Mouse (Mus musculus) mouse trophoblast stem cell (cell line): Measurements from ENCODE around the gene Camk2g.

Experiments
- in situ Hi-C, 2 experiments: fragments of 300-500 bp; cut with MseI, MboI; formaldehyde crosslinking; loops; 2 replicates in 1 of 2; 3 replicates in 1 of 2; pipeline ENCODE4 v1.15.1; 2025

The Camk2g gene

DNA sequence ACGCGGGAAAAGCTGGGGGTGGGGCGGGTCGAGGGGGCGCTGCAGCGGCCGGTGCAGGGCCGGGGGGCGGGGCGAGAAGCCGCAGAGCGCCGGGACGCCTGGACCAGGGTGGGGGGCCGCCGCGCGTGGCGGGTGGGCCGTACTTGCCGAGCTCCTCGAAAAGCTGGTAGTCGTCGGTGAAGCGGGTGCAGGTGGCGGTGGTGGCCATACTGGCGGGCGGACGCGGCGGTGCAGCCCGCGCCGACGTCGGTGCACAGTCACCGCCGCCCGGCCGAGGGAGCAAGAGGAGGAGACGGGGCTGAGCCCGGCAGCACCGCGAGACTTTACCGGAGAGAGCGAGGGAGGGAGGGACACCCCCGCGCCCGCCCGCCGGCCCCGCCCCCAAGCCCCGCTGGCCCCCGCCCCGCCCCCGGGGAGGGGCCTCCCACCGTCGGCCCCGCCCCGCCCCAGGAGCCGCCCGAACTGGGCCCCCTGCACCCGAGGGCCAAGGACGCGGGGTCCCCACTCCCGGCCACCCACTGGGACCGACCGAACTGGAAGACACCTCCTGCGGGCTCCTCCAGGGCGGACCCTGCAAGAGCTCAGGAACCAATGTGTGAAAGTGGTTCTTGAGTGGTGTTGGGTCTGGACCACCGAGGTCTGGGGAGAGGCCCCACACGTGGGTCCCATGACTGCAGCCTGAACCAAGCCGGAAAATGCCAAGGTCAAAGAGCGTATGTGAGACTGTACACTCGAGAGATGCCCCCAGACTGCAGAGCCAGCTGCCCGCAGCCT lies at the start of gene Camk2g:
TSS of gene Camk2g (minus strand) at position 331 of the 774 bp plus-strand sequence.
- in situ Hi-C loops, result no loop called here

DNA sequence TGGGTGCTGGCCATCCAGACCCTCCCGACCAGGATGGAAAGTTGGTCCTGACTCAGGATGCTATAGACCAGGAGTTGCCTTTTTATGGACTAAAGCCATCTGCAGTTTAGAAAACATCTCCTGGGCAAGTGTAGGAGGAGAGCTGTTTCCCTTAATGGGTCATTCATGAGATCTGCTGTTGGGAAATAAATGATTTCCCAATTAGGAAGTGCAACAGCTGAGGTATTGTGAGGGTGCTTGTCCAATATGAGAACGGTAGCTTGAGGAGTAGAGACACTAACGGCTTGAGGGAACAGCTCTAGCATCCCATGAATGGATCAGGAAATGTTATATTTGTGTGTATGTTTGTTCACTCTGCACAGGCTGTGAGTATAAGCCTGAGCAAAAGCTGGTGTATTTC lies 48.7 kb upstream of the Camk2g start:
- in situ Hi-C loops, result no loop called here

DNA sequence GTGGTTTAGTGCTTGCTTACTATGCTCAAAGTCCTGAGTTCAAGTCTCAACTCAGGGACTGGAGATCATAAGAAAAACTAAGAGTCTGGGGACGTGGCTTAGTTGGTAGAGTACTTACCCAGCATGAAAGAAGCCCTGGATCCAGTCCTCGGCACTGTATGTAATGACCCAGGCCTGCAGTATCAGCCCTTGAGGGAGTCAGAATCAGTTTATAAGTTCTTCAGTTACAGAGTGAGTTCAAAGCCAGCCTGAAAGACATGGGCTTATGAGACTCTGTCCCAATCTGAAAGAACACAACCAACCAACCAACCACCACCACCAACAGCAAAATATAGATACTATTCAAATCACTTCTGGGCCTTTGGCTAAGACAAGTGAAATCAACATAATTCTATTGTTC lies 47.6 kb upstream of the Camk2g start:
- in situ Hi-C loops, result no loop called here

DNA sequence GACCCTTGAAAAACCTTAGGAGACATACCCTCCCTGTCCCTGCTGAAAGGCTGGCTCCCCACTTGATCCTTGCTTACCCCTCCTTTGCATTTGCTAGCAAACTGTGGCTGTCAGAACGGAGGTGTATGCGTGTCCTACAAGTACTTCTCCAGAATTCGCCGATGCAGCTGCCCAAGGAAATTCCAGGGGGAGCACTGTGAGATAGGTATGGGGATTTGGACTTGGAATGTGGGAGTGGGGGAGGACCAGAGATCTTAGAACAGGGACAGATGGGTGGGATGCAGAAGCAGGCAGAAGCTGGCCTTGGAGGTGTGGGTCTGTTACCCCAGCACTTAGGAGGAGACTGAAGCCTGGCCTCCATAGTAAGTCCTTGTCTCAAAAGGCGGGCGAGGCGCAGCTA lies 43.8 kb upstream of the Camk2g start:
- in situ Hi-C loops, result no loop called here

DNA sequence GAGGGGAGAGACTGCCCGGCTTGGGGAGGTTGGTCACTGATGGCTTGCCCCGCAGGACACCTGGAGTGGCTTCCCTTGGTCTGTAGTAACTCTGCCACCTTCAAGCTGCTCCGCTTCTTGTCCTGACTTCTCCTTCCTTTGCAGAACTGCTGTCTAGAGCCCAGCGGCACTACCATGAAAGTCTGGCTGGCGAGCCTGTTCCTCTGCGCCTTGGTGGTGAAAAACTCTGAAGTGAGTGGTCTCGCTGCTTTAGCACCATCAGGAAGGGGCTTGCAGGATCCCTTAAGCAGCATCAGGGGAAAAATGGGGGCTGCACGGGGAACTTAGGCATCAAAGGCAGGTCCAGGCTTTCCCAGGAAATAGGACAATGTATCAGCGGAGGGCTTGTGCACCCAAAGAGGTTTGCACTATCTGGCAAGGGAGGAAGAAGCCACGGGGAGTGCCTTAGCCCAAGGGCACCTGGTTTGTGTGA lies 43.1 kb upstream of the Camk2g start:
- in situ Hi-C loops, result no loop called here

DNA sequence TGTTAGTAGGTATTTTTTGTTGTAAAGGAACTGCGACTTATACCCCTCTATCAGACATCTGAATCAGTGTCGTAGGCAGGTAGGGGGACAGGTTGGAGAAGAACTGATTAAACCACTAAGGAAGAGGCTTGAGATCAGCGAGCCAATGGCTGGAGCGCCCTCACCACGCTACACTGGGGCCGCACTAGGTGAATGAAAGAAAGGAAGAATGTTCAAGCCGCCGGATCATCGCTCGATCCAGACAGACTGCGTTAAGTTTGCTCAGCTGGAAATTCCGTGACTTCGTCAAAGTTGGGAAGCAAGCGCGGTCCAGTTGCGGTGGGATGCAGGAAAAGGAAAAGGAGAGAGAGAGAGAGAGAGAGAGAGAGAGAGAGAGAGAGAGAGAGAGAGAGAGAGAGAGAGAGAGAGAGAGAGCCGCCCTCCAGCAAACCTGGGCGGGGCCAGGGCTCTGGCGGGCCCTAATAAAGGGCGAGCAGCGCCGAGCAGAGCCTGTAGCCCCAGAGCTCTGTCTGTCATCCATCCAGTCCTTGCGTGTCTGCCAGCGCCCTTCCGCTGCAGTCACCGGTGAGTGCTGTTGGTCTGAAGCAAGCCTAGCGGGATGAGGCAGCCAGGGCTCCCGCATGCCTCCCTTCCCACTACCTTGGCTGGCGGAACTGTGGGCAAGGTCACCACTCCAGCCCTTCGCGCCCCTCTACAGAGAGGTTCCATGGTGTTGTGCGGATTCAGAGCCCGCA lies 42.5 kb upstream of the Camk2g start, which contains the start of gene Plau:
TSS of gene Plau (plus strand) at position 490 of the 734 bp plus-strand sequence.
- in situ Hi-C loops, result no loop called here

DNA sequence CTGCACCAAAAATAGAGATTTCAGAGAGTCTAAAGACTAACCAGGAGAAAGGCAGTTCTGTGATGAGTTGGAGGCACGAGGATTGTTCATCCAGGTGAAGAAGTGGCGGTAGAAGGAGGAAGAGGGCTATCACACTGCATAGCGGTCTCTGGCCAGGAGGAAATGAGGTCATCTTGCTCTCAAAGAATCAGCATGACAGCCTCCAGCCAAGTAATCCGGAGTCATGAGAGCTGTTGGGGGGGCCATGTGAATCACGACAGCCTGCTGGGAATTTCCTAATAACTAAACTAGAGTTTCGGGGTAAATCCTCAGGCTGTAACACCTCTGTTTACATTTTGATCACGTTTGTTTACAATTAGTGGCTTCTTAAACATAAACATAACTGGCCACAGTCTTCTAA lies 40.2 kb upstream of the Camk2g start:
- in situ Hi-C loops, result no loop called here

DNA sequence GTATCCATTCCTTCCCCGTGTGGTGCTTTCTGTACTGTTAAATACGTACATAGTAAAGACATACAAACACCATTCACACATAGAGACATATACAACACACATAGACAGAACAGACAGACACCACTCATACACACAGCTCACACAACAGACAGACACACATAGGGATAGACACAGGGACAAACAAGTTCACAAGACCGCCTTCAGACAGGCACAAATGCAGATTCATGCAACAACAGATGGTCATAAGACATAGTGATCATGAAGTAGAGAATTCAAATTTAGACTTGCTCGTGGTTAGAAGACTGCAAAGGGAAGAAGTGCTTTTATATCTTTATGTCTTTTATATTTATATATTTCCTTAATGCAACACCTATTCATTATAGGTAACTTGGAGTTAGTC lies 39.6 kb upstream of the Camk2g start:
- in situ Hi-C loops, result no loop called here

DNA sequence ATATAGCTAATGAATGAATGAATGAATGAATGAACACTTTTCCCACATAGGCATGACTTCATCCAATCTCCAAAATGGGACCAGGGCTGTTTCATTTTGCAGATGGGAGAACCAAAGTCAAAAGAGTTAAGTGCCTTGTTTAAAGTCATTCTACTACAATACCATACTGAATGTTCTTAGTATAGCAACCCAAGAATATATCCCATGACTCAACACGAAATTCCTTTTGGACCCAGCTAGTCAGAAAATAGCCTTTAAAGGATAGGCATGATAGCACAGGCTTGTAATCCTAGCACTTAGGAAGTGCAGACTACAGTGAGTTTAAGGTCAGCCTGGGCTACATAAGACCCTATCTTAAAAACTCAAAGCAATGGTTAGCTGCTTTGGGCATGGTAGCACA lies 38.0 kb upstream of the Camk2g start:
- in situ Hi-C loops, result no loop called here

DNA sequence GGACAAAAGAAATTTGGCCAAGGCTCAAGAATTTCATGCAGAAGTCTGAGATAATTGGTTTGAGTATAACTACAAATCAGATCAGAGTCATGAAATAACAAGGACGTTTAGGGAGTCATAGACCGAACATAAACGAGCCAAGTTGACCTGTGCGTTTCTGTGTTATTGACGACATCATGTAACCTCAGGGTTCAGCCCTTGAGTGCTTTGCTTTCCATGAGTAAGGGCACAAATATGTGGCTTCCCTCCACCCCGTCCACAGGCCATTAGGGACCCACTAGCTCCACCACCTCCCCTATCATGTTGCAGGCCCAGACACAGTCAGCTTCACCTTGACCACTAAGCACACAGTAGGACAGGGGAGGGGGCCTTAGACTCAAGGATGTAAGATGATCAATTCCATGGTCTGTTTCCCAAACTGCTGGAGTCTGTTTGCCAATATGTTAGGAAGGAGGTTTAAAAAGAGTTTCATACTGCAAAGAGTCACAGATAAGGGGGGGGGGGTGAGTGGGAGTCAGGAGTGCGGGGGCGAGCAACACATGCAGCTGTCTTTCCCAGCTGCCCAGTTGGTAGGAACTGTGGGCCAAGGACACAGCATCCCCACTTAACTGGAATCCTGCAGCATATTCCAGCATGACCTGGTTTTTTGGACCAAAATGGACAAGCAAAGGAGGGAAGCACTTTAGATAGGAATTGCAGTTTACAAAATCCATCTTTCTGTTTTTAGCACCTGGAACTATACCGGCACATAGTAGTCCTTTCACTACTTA lies 37.4 kb upstream of the Camk2g start:
- in situ Hi-C loops, result no loop called here

DNA sequence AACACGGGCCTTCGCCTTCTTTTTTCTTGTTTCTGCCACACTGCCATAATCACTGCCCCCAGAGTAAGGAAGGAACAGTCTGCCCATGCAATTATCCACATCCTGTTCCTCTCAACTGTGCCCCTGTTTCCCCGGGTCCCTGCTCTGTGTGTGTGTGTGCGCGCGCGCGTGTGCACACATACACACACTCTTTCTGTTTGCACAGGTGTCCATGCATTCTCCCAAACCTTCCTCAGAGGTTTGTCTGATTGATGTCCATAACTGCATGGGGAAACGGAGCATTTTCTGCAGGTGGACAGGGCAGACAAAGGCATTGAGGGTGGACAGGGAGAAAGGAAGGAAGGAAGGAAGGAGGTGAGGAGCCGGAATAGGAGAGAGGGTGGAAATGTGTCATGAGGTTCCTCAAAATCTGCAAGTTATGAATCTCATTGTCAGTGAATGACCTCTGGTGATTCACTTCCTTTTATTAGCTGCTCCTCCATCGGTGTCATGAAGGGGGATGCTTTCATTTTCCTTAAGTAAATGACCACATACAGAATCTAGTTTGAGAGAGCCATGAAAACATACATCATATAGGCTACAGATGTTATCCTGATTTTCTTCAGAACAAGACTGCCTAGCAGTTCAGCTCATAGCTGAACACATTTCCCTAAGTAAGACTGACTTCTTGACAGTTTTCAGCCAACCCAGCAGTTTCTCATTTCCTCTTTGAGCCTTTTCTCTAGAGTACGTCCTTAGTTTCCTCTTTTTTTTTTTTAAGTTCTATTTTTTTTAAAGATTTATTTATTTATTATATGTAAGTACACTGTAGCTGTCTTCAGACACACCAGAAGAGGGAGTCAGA lies 35.9 kb upstream of the Camk2g start:
- in situ Hi-C loops, result no loop called here

DNA sequence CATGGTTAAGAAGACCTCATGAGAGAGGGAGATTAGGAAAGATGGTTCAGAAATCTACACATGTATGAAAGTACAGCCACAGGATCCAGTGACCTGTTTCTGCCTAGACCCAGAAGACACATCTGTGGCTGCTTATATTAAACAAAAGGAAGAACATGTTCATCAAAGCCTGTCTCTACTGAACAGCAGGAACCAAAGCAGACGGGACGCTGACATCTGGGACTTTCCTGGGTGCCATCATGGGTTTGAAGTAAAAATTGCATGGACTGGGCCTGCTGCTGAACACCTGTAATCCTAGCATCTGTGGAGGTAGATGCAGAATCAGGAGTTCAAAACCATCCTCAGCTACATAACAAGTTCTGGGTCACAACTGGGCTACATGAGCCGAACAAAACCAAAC lies 34.6 kb upstream of the Camk2g start:
- in situ Hi-C loops, result no loop called here

DNA sequence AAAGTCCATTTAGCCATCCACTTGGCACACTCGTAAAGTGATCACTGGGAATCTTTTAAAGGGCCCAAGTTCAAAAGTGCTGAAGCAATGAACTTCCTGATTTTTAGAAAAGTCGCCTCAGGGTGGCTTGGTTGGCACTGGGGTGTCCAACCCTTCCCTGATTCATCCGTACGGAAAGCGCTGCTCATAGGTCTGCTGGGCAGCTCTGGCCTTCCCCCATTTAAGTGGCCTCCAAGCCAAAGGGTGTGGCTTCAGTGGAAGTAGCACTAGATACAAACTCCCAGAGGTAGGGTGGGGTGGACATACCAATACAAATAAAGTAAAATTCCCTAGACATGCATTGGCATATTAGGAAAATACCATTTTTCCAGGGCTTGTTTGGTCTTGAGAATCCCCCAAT lies 33.6 kb upstream of the Camk2g start:
- in situ Hi-C loops, result no loop called here

DNA sequence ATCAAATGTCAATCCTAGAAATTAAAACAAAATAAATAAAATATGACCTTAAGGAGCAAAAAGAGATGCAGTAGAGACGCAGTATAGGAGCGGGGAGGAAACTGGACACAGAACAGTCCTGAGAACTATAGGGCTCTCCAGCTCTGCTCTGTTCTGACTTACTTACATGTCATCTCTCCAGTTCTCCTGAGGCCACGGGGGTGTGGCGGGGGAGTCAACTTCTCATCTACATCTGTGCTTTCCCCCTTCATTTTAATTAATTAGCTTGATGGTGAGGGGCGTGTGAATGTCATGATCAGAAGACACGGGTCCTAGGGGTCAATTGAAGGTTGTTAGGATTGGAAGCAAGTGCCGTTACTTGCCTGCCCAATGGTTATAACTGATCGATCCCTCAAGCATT lies 33.2 kb upstream of the Camk2g start:
- in situ Hi-C loops, result no loop called here

DNA sequence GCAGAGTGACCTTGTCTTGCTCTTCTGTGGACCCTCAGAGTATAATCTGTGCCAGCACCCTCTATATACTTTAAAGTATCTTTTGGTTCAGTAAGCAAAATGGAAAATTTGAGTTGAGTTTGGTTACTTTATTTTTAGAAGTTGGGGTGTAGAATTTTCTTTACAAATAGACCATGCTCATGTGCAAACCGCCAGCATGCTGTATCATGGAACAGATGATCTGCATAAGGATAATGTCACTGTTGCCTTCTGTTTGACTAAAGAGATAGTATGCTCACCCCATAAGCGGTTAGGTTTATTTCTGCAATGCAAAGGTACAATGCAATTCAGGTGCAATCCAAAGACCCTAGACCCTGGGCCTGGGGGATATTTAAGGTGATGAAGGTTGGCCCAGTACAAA lies 31.6 kb upstream of the Camk2g start:
- in situ Hi-C loops, result no loop called here

DNA sequence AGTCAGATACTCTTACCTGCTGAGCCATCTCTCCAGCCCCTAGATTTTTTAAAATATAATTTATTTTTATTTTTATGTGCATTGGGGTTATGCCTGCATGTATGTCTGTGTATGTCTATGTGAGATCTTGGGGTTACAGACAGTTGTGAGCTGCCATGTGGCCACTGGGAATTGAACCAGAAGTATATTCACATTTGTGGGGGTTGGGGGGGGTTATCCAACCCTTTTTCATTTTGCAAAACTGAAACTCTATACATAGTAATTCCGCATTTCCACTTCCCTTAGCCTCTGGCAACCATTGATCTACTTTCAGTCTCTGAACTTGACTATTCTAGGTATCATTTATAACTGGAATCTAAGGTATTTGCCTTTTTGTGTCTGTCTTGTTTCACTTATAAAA lies 30.6 kb upstream of the Camk2g start:
- in situ Hi-C loops, result no loop called here

DNA sequence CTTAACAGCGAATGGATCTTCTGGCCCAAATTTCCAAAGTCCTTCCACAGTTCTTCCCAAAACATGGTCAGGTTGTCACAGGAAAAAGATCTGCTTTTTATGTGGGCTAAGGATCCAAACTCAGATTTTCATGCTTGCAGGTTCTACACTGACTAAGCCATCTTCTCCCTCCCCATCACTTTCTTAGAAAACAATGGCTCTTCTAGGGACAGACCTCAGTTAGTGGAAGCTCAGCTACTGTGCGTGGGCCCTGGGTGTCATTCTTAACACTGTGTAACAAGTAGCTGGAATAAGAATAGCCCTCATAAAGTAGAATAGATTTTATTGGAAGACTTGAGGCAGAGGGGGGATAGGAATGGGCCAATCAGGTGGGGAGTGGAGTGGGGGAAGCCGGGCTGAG lies 21.6 kb upstream of the Camk2g start:
- in situ Hi-C loops, result no loop called here

DNA sequence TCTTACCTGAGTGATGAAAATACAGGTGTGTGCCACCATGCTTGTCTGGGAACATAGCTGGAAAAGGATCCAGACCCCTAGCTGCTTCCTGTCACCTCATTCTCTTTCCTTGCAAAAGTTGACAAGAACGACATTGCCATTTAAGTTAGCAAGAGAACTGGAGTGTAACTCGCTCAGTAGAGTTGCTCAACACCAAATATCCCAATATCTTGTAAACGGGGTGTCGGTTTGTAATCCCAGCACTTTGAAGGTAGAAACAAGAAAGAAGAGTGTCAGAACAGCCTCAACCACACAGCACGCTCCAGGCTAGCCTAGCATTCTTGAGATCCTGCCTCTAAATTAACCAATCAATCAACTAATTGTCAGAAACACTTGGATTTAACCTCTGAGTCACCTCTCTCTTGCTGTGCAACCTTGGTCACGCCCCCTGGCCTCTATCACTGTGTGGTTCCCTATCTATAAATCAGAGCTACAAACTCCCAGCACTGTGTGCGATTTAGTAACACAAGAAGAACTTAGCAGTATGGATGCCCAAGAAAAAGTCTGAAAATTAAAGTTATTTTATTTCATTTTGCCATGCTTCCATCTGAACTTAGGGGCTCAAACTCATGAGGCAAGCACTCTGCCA lies 18.0 kb upstream of the Camk2g start:
- in situ Hi-C loops, result no loop called here

DNA sequence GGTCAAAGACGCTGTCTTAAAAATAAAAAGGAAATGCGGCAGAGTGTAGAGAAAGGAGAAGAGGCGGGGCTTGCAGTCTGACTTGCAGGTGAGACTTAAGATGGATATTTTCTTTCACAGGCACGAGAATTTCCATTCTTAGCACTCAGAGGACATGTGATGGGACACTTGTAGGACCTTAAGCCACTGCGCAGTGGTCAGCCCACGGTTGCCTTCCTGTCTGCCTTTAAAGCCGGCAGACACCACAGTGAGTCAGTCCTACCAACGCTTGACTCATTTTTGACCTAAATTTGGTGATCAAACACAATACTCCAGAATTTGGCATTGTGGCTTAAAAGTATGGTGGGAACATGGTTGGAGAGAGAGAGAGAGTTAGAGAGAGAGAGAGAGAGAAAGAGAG lies 17.3 kb upstream of the Camk2g start:
- in situ Hi-C loops, result no loop called here

DNA sequence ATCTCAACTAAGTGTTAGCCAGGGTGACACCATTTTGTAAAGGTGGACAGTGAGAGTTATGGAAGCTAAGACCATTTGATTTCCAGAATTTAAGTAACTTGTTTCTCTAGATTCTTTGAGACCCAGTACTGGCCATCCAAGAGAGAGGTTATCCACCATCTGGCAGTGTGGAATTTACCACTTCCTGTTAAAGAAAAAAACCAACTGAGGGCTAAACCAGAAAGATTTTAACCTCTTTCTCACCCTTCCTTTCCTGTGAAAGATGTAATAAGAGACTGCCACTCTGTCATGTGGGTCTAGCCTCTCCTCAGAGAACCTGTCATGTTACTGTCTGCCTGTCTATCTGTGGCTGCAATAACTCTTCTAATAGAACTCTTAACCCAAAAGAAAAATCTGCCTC lies 15.9 kb upstream of the Camk2g start:
- in situ Hi-C loops, result no loop called here

DNA sequence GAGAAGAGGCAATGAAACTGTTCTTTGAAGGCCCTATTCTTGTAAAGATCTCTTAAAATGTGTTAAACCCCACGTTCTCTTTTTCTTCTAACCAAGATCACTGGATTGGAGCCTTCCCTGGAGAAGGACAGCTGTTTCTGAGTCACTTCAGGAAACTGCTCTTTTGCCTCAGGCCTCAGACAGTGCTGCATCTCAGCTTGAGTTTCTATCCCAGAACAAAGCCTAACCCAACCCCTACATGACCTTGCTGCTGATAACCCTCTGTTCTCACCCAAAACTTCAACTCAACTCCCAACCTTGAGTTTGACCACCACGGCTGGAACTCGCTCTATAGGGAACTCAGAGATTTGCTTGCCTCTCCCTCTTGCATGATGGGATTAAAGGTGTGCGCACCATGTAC lies 15.5 kb upstream of the Camk2g start:
- in situ Hi-C loops, result no loop called here
